Mouse (Mus musculus) liver, embryonic 11.5 days (tissue): ENCODE measurements around the gene Iqch. TPM values are rescaled to one million over a fixed set of nuclear protein-coding genes. Genes with fewer than 3 reads are reported as not detected.
"Not testable (repeated sequence)": the region's sequence is repeated elsewhere in the genome, so short reads cannot be mapped to it uniquely, and the experiment has no call there.

ENCODE experiments used
- ATAC-seq: fragments of 200-750 bp; cut with Nextera tagmentation; replicated peaks from 2 replicates; pipeline ENCODE4 v1.8.0; 2017; ENCODE audit warnings: moderate number of reproducible peaks, mild to moderate bottlenecking, moderate TSS enrichment, moderate library complexity; ENCODE audit not compliant: low FRiP score
- DNase-seq: peaks from one replicate; pipeline ENCODE4 v3.0.0-alpha.2; 2017; ENCODE audit warnings: low spot score
- H3K27ac ChIP-seq: fragments of 300-500 bp; sonication (generic); 2 replicates; pipeline ENCODE4 v1.5.1; 2014; ENCODE audit warnings: mild to moderate bottlenecking, low read depth, low read length, control low read depth
- H3K27me3 ChIP-seq: fragments of 300-500 bp; sonication (generic); replicated peaks from 2 replicates; pipeline ENCODE4 v1.6.1; 2014; ENCODE audit warnings: low read length, mixed read lengths; ENCODE audit not compliant: control insufficient read depth, insufficient read depth
- H3K36me3 ChIP-seq: fragments of 300-500 bp; sonication (generic); 2 replicates; pipeline ENCODE4 v1.6.1; 2014; ENCODE audit warnings: mild to moderate bottlenecking, low read length, moderate library complexity, mixed read lengths; ENCODE audit not compliant: control insufficient read depth, insufficient read depth
- H3K4me1 ChIP-seq: fragments of 300-500 bp; sonication (generic); replicated peaks from 2 replicates; pipeline ENCODE4 v1.6.1; 2014; ENCODE audit warnings: low read length, mixed read lengths; ENCODE audit not compliant: control insufficient read depth, insufficient read depth
- H3K4me2 ChIP-seq: fragments of 300-500 bp; sonication (generic); 2 replicates; pipeline ENCODE4 v1.6.1; 2014; ENCODE audit warnings: mild to moderate bottlenecking, control low read depth, moderate library complexity
- H3K4me3 ChIP-seq: fragments of 300-500 bp; sonication (generic); 2 replicates; pipeline ENCODE4 v1.5.1; 2014; ENCODE audit warnings: low read depth, low read length, control low read depth
- H3K9ac ChIP-seq: fragments of 300-500 bp; sonication (generic); 2 replicates; pipeline ENCODE4 v1.6.1; 2014; ENCODE audit warnings: low read depth, low read length, control low read depth
- H3K9me3 ChIP-seq: fragments of 300-500 bp; sonication (generic); 2 replicates; pipeline ENCODE4 v1.6.1; 2016; ENCODE audit warnings: low read length, inconsistent platforms, mixed read lengths; ENCODE audit not compliant: control insufficient read depth
- WGBS: fragments of 180-500 bp; shearing (Covaris S2); extraction: QIAGEN DNeasy Blood & Tissue Kit; methylation state at CpG from one replicate; pipeline ENCODE4 v1.1.7; 2014; 5-methylcytosine and 5-hydroxymethylcytosine counted together
- polyA plus RNA-seq: library from polyadenylated mRNA; unstranded; fragments of >200 nt; fragmentation: Nextera tagmentation; extraction: Ambion mirVana; gene quantifications from 2 replicates; pipeline ENCODE4 v1.2.1, GENCODE M21; 2014

Gene Iqch
- polyA plus RNA-seq, 1 experiment from 2014 or later, result 0.05 TPM

DNA sequence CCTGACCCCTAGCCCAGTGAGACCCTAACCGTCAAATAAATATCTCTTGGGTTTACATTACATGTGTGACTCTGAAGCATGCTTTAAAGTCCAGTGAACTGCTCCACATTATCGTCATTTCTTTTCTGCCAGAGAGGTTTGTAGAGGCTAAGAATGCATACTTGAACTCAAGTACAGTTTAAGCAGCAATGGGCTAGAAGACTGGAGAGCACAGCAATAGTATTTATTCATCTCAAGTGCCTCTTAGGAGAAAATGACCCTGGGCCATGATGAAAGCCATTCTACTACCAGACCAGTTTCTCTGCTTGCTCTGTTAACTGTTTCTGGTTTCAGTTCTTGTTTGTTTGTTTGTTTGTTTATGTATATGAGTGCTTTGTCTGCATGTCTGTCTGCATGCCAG, 38.9 kb downstream of the Iqch start:
- Histone ChIP-seq H3K4me1 (no peaks in the 10 kb centered on the region), H3K9ac (no peak overlapping the region), H3K4me3 (no peak overlapping the region), H3K27ac (no peak overlapping the region), H3K9me3 (no peaks in the 10 kb centered on the region), H3K27me3 (no peaks in the 10 kb centered on the region), H3K4me2 (no peak overlapping the region), H3K36me3 (no peaks in the 10 kb centered on the region)
- ATAC-seq, result no peak
- 84% methylated on average over 2 of the region's 2 CpGs for WGBS
- DNase-seq, result no peak

DNA sequence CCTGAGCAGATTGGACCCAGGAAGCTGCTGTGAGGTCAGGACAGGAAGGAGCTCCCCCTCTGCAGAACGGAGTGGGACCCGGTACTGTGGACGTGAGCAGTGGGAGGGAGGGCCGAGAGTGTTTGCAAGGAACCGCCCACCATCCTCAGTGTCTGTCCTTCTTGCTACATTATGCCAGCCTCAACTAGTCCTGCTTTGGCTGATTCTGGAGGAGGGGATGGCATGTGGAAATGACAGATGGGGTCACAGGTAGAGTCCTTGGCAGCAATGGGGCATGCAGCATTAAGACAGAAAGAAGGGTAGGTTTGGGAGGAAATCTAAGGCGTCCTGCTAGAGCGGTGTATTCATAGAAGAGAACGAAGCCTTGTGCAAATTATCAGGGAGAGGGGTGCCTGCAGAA, 40.4 kb downstream of the Iqch start:
- Histone ChIP-seq H3K9ac (no peak overlapping the region), H3K27ac (no peak overlapping the region), H3K4me1 (no peaks in the 10 kb centered on the region), H3K36me3 (no peaks in the 10 kb centered on the region), H3K27me3 (no peaks in the 10 kb centered on the region), H3K9me3 (no peaks in the 10 kb centered on the region), H3K4me2 (no peak overlapping the region), H3K4me3 (no peak overlapping the region)
- DNase-seq (no peak), ATAC-seq (no peak)
- WGBS, result 66% methylated on average over 8 of the region's 8 CpGs

DNA sequence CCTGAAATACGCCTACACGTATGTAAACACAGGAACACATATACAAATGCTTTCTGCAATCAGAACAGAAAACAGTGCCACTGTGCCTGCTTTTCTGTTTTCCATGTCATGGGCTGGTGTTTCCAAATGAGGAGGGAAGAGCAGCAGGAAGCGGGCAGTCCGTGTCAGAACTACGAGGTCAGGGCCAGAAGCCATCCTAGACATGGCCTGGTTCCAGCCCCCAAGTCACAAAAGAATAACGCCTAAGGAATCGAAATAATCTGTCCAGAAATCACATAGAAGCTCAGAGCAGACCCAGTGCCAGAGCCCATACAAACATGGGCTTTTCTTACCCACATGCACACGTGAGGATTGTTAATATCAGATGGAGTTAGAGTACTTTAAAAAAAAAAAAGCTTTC, 45.4 kb downstream of the Iqch start:
- Histone ChIP-seq H3K4me2 (no peak overlapping the region), H3K4me3 (no peak overlapping the region), H3K9ac (no peak overlapping the region), H3K27ac (no peak overlapping the region), H3K4me1 (no peaks in the 10 kb centered on the region), H3K27me3 (no peaks in the 10 kb centered on the region), H3K9me3 (no peaks in the 10 kb centered on the region), H3K36me3 (no peaks in the 10 kb centered on the region)
- 84% methylated on average over 8 of the region's 8 CpGs for WGBS
- ATAC-seq (no peak), DNase-seq (no peak)

DNA sequence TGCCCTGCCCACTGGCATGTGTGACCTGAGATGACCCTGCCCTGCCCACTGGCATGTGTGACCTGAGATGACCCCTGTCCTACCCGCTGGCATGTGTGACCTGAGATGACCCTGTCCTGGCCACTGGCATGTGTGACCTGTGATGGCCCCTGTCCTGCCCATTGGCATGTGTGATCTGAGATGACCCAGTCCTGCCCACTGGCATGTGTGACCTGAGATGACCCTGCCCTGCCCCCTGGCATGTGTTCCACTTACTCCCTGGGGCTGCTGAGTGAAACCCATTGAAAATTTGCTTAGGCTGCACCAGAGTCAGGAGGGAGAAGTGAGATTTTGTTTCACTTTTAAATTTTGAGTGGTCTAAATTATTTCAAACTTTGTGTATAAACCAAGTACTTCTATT, 46.0 kb downstream of the Iqch start:
- Histone ChIP-seq H3K36me3 (no peaks in the 10 kb centered on the region), H3K27ac (no peak overlapping the region), H3K4me2 (no peak overlapping the region), H3K4me3 (no peak overlapping the region), H3K9me3 (no peaks in the 10 kb centered on the region), H3K27me3 (no peaks in the 10 kb centered on the region), H3K4me1 (no peaks in the 10 kb centered on the region), H3K9ac (no peak overlapping the region)
- no peak for ATAC-seq
- no peak for DNase-seq
- 80% methylated on average over 1 of the region's 1 CpGs for WGBS

DNA sequence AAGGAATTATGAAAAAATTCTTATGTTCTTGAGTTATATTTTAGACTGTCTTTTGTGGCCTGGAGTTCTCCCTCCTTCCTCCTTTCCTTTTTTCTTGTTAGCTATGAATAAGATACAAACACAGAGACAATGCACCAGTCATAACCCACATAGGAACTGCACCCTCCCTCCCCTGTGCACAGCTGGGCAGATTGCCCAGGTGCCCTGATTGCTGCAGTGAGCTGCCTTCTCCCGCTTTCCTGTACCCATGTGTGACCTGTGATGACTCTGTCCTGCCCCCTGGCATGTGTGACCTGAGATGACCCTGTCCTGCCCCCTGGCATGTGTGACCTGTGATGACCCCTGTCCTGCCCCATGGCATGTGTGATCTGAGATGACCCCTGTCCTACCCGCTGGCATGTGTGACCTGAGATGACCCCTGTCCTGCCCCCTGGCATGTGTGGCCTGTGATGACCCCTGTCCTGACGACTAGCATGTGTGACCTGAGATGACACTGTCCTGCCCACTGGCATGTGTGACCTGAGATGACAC, 46.8 kb downstream of the Iqch start:
- DNase-seq, result no peak
- Histone ChIP-seq H3K36me3 (no peaks in the 10 kb centered on the region), H3K4me1 (no peaks in the 10 kb centered on the region), H3K27me3 (no peaks in the 10 kb centered on the region), H3K9me3 (no peaks in the 10 kb centered on the region), H3K4me3 (no peak overlapping the region), H3K4me2 (no peak overlapping the region), H3K9ac (no peak overlapping the region), H3K27ac (no peak overlapping the region)
- no peak for ATAC-seq
- 64% methylated on average over 3 of the region's 3 CpGs for WGBS

DNA sequence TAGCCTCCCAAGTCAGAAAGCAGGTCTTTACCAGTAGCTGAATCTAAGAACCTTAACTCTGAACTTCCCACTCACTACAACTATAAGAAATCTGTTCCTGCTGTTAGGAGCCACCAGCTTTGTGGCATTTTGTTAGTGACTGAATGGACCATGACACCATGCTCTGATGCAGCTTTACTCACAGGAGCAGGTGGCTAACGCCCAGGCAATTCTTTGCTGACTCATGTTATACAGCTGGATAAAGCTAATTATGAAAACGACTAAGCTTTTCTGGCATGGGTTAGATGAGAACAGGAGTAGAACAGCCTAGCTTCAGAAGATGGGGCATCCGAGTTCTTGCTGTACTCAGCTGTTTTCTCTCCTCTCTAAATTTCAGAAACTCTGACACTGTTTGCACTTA, 48.7 kb downstream of the Iqch start:
- H3K27ac ChIP-seq, result no peak overlapping the region
- no peaks in the 10 kb centered on the region for H3K9me3 ChIP-seq
- ATAC-seq (no peak), DNase-seq (no peak)
- no peaks in the 10 kb centered on the region for H3K36me3 ChIP-seq
- H3K4me2 ChIP-seq, result no peak overlapping the region
- H3K4me1 ChIP-seq, result peaks cover 5% of the 10 kb centered on the region; the same call in 1 of the 2 replicates
- H3K4me3 ChIP-seq, result no peak overlapping the region
- H3K9ac ChIP-seq, result no peak overlapping the region
- 67% methylated on average over 3 of the region's 3 CpGs for WGBS
- H3K27me3 ChIP-seq, result no peaks in the 10 kb centered on the region

DNA sequence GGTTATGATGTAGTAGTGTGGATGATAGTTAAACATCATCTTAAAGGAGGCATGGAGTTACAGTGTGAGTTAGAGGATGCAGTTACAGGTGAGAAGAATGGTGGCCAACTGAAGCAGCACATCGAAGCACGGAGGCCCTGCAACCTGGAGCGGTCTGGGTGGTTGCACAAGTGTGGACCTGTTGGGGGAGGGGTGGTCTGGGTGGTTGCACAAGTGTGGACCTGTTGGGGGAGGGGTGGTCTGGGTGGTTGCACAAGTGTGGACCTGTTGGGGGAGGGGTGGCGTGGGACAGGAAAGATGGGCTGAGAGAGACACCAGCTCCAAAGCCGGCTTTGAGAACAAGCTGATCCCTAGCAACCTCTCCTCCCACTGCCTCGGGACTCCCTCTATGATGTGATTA, 51.6 kb downstream of the Iqch start:
- ATAC-seq, H3K9ac ChIP-seq, H3K36me3 ChIP-seq, DNase-seq, H3K4me2 ChIP-seq, H3K4me3 ChIP-seq, H3K4me1 ChIP-seq, H3K27me3 ChIP-seq, H3K27ac ChIP-seq, H3K9me3 ChIP-seq: not testable (repeated sequence)
- WGBS, result 74% methylated on average over 6 of the region's 6 CpGs

DNA sequence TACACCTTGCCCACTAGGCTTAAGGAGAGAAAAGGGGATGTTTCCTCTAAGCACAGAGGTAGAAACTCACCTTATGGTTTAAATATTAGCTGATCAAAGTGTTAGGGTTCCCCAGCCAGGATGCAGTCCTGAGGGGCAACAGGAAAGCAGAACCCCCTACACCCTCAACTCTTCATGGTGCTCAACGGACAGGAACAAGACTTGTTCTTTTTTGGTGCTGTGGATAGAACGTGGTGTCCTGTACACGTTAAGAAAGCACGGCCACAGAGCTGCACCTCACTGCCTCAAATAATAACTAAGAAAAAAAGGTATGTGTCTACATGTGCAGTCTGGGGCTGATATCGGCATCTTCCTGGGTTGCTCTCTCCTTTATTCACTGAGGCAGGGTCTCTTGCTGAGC, 53.3 kb downstream of the Iqch start:
- Histone ChIP-seq H3K4me2 (no peak overlapping the region), H3K4me3 (no peak overlapping the region), H3K27ac (no peak overlapping the region), H3K9ac (no peak overlapping the region), H3K36me3 (no peaks in the 10 kb centered on the region), H3K9me3 (no peaks in the 10 kb centered on the region), H3K4me1 (peaks cover 5% of the 10 kb centered on the region; the same call in 1 of the 2 replicates), H3K27me3 (no peaks in the 10 kb centered on the region)
- no peak for DNase-seq
- ATAC-seq, result no peak
- 82% methylated on average over 5 of the region's 5 CpGs for WGBS

DNA sequence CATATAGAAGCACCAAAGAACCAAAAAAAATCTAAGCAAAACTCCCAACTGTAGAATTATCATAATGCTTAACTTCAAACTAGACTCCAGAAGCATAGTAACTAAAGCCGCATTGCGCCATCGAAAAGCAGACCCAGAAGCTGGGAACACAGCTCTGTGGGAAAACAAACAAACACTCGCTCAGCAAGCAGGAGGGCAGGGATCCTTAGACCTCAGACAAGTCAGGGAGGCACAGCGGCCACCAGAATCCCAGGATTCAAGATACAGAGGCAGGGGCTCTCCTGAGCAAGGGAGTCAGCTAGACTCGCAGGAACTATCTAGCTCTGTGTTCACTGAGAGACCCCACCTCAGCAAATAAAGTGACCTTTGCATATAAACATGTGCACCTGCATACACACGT, 60.4 kb downstream of the Iqch start:
- ATAC-seq, result no peak
- Histone ChIP-seq H3K27me3 (no peaks in the 10 kb centered on the region), H3K4me3 (no peak overlapping the region)

More for the DNA sequence above, 60.4 kb downstream of the Iqch start:
- H3K9ac ChIP-seq, result no peak overlapping the region
- 58% methylated on average over 7 of the region's 7 CpGs for WGBS
- no peak overlapping the region for H3K4me2 ChIP-seq
- H3K4me1 ChIP-seq, result no peaks in the 10 kb centered on the region
- no peak for DNase-seq
- no peaks in the 10 kb centered on the region for H3K9me3 ChIP-seq
- H3K36me3 ChIP-seq, result no peaks in the 10 kb centered on the region
- H3K27ac ChIP-seq, result no peak overlapping the region
